Mouse (Mus musculus) WW6 (cell line): Measurements from ENCODE around the gene Mcu.

Experiments
- DNase-seq: peaks from one replicate; pipeline ENCODE4 v3.0.0-alpha.2; 2013; ENCODE audit warnings: low read depth, low spot score

The Mcu gene

GRCm38 (mm10) chr10:59616522-59616921, at the start of gene Mcu:
Gene Mcu (minus strand): TSS chr10:59616692.
- DNase-seq, result peak; percentile 83

GRCm38 (mm10) chr10:59665503-59666291, 49.2 kb upstream of the Mcu start:
- no peak for DNase-seq

- DNase-seq, result no peak
These were observed 48.3 kb upstream of the Mcu start for GRCm38 (mm10) chr10:59664765-59665164.

GRCm38 (mm10) chr10:59656799-59657198, 40.3 kb upstream of the Mcu start:
- no peak for DNase-seq

- no peak for DNase-seq
These were observed 30.4 kb upstream of the Mcu start for GRCm38 (mm10) chr10:59646821-59647378.

GRCm38 (mm10) chr10:59645153-59645552, 28.7 kb upstream of the Mcu start:
- DNase-seq, result no peak

GRCm38 (mm10) chr10:59644710-59645109, 28.2 kb upstream of the Mcu start:
- no peak for DNase-seq

- no peak for DNase-seq
These were observed 27.2 kb upstream of the Mcu start for GRCm38 (mm10) chr10:59643645-59644044.

GRCm38 (mm10) chr10:59642659-59643377, 26.3 kb upstream of the Mcu start:
- DNase-seq, result no peak

GRCm38 (mm10) chr10:59638576-59638975, 22.1 kb upstream of the Mcu start:
- DNase-seq, result no peak

GRCm38 (mm10) chr10:59637596-59638124, 21.2 kb upstream of the Mcu start:
- no peak for DNase-seq

GRCm38 (mm10) chr10:59636751-59637533, 20.4 kb upstream of the Mcu start:
- DNase-seq, result no peak

- no peak for DNase-seq
These were observed 19.6 kb upstream of the Mcu start for GRCm38 (mm10) chr10:59636048-59636447.

GRCm38 (mm10) chr10:59629506-59629782, 13.0 kb upstream of the Mcu start:
- no peak for DNase-seq

GRCm38 (mm10) chr10:59628641-59629505, 12.4 kb upstream of the Mcu start:
- DNase-seq, result no peak

- no peak for DNase-seq
These were observed 7.0 kb upstream of the Mcu start for GRCm38 (mm10) chr10:59623496-59623895.

- DNase-seq, result no peak
These were observed 4.9 kb upstream of the Mcu start for GRCm38 (mm10) chr10:59621355-59621754.

- DNase-seq, result no peak
These were observed 1.3 kb upstream of the Mcu start for GRCm38 (mm10) chr10:59617776-59618175.

GRCm38 (mm10) chr10:59615981-59616520, 441 bp downstream of the Mcu start, which contains the start of gene Gm10322:
Gene Gm10322 (plus strand): TSS chr10:59616063.
- DNase-seq, result no peak

- DNase-seq, result no peak
These were observed 1.1 kb downstream of the Mcu start for GRCm38 (mm10) chr10:59615411-59615810.

- no peak for DNase-seq
These were observed 2.4 kb downstream of the Mcu start for GRCm38 (mm10) chr10:59614141-59614540.
